Mouse (Mus musculus) kidney, adult 2 months (tissue): Measurements from ENCODE around the gene Nlrc5. TPM values are rescaled to one million over a fixed set of nuclear protein-coding genes. Genes with fewer than 3 reads are reported as not detected.
A peak's percentile ranks its signal among the peaks of the same experiment; 100 is the strongest.

Source experiments
- DNase-seq: peaks from one replicate; pipeline ENCODE4 v3.0.0; 2021
- H3K27ac ChIP-seq: fragments of 200-500 bp; 2 replicates; pipeline ENCODE4 v1.5.1; 2012; ENCODE audit warnings: low read depth, low read length, control low read depth, inconsistent platforms; ENCODE audit not compliant: insufficient read depth
- H3K27me3 ChIP-seq: fragments of 200-500 bp; replicated peaks from 2 replicates; pipeline ENCODE4 v1.6.1; 2012; ENCODE audit warnings: mild to moderate bottlenecking, moderate library complexity, low read length, inconsistent platforms; ENCODE audit not compliant: control insufficient read depth, insufficient read depth
- H3K36me3 ChIP-seq: fragments of 200-500 bp; 2 replicates; pipeline ENCODE4 v1.6.1; 2012; ENCODE audit warnings: mild to moderate bottlenecking, moderate library complexity, low read length, inconsistent platforms; ENCODE audit not compliant: control insufficient read depth, insufficient read depth
- H3K4me1 ChIP-seq: fragments of 200-500 bp; 2 replicates; pipeline ENCODE4 v1.6.1; 2011; ENCODE audit warnings: low read length; ENCODE audit not compliant: control insufficient read depth, insufficient read depth
- H3K4me3 ChIP-seq: fragments of 200-500 bp; 2 replicates; pipeline ENCODE4 v1.5.1; 2011; ENCODE audit warnings: mild to moderate bottlenecking, low read depth, low read length, control low read depth; ENCODE audit not compliant: insufficient read depth
- CTCF ChIP-seq: fragments of 200-500 bp; conservative IDR thresholded peaks from 2 replicates; pipeline ENCODE4 v1.5.1; 2011; ENCODE audit warnings: low read depth, mild to moderate bottlenecking, control low read depth, low read length, moderate library complexity, mixed read lengths; ENCODE audit not compliant: insufficient read depth, insufficient read length
- POLR2A ChIP-seq: fragments of 200-500 bp; IDR thresholded peaks from one replicate; pipeline ENCODE4 v1.6.1; 2011; ENCODE audit warnings: low read depth, low read length, control low read depth
- WGBS: fragments of 180-500 bp; shearing (Covaris S2); methylation state at CpG from one replicate; pipeline ENCODE4 v1.1.7; 2018; 5-methylcytosine and 5-hydroxymethylcytosine counted together
- polyA plus RNA-seq: library from polyadenylated mRNA; depleted of rRNA; stranded (reverse); fragments of >200 nt; gene quantifications from 2 replicates; pipeline ENCODE4 v1.2.3, GENCODE M21; 2012; rRNA removed

Gene Nlrc5
- polyA plus RNA-seq, result 4.0 and 6.6 TPM in 2 replicates

DNA sequence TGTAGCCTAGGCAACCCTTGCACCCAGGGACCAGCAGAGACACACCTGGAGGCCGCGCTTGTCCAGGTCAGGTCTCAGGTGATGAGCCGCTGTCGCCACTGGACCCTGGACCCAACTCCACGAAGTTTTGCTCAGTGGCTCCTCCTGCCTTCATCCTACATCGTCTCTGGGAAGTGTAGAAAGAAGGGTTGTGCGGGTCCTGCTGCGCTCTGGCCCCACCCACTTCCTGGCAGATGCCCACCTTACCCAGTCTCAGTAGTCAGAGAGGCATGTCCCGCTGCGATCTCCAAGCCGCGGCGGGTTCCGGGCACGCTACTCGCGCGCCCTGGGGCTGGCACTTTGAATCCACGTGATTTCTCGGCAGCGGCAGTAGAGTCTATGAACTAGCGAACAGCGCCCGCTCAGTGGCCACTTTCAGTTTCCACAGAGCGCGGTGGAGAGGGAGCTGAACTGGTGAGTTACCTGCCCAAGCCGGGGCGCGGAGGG lies at the start of gene Nlrc5:
Nlrc5 (plus strand) TSS at position 376 of the 486 bp plus-strand sequence.
- under 1% methylated on average over 29 of the region's 29 CpGs for WGBS
- TF ChIP-seq POLR2A (no peak), CTCF (0 out of 2 replicates have a peak, but pooled peaks have one; percentile 17)
- Histone ChIP-seq H3K4me1 (no peaks in the 10 kb centered on the region), H3K27me3 (no peaks in the 10 kb centered on the region), H3K27ac (no peak within 1 kb of the TSS), H3K4me3 (peak within 1 kb of the TSS; percentile 72), H3K36me3 (no peaks in the 10 kb centered on the region)
- peak; percentile 88 for DNase-seq

DNA sequence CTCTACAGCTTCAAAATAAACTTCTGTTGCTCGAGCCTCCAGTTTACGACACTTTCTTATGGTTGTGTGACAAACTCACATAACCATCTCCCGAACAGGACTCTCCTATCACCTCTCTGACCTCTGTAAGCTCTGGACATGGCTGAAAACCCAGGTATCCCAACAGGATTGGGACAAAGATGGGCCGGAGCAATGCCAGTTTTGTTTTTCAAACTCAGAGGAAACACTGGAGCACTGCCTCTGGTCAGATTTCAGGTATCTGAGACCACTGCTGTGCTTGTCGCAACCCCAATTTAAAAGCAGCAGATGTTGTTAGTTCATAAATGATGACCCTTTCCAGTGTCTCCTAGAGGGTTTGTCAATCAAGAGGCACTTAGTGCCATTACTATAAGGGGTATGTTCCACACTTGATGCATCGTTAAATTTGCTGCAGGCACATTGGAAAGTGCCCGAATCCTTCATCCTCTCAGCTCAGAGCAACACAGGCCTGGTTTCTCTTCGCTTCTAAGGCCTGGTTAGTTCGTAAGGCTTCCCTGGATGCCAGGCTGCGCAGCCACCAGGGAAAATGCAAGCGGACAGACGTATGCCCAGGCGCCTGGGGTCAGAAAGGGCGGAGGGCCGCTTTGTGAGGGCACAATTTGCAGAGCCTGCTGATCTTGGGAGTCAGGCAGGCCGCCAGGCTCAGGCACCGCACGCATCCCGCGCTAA lies 48.5 kb upstream of the Nlrc5 start:
- H3K4me3 ChIP-seq, result peak overlapping the region; percentile 62
- H3K36me3 ChIP-seq, result peaks cover 9% of the 10 kb centered on the region
- peaks cover 6% of the 10 kb centered on the region; the same call in 1 of the 2 replicates for H3K4me1 ChIP-seq
- TF ChIP-seq CTCF, result no peak
- TF ChIP-seq POLR2A, result no peak
- 20% methylated on average over 20 of the region's 20 CpGs for WGBS
- no peaks in the 10 kb centered on the region for H3K27me3 ChIP-seq
- peak overlapping the region; percentile 93 for H3K27ac ChIP-seq
- peak; percentile 36 for DNase-seq

DNA sequence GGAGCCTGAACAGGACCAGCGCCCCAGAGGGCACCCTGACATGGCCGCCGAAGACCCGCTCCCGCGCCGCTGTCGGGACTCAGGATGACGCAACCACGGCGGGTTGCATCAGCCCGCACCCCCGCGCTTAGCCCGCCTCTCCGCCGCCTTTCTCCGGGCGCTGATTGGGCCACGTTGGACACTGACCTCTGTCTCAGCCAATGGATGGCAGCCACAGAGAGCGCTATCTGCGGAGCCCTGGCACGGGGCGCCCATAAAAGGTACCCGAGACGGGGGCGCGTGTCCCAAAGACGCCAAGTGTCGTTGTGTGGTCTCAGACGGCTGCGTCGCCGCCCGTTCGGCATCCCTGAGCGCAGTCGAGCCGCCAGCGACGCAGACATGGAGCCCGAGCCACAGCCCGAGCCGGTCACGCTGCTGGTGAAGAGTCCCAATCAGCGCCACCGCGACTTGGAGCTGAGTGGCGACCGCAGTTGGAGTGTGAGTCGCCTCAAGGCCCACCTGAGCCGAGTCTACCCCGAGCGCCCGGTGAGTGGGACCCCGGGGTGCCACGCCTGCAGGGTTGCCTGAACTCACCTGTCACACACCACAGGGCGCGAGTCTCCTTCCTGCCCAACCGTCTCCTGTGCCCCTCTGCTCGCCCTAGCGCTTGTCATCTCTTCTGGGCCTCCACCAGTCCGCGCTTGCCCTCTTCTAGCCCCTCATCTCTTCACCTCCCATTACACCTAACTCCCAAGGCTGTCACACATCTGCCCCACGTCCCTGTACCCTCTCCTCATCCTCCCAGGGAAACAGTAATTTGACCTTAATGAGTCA lies 47.7 kb upstream of the Nlrc5 start, which contains the start of gene Herpud1:
Herpud1 (plus strand) TSS at position 225 of the 813 bp plus-strand sequence.
- H3K4me3 ChIP-seq, result peak within 1 kb of the TSS; percentile 85
- peak; percentile 99 for DNase-seq
- H3K27me3 ChIP-seq, result no peaks in the 10 kb centered on the region
- WGBS, result under 1% methylated on average over 65 of the region's 65 CpGs
- H3K36me3 ChIP-seq, result peaks cover 16% of the 10 kb centered on the region
- TF ChIP-seq POLR2A (peak; percentile 90), CTCF (no peak)
- peak within 1 kb of the TSS; percentile 98 for H3K27ac ChIP-seq
- H3K4me1 ChIP-seq, result peaks cover 6% of the 10 kb centered on the region; the same call in 1 of the 2 replicates

DNA sequence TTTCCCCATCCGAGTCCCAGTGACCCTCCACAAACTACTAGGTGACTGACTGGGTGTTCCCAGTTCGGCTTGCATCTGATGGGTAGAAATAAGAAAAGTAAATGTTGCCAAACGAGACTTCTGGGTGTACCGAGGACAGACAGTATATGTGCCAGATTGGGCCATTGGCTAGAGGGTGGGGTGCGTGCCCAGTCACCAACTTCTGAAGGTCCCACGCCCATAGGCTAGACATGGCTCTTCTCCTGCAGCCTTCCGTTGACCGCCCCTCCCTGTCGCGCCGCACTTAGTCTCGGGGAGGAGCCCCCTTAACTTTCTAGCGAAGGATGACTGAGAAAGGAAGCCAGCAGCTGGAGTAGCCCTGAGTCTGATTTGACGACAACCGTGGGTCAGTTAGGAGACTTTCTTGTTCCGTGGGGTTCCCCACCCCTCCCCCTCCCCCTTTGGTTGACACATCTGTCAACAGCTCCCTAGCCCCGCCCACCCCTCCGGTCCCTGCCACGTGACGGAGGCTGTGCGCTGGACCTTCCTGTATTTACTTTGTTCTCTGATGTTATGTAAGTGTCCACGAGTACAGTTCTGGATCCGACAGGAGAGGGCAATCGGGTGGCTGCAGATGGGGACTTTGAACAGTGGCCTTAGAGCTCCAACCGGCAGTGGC lies 47.0 kb upstream of the Nlrc5 start:
- H3K36me3 ChIP-seq, result peaks cover 23% of the 10 kb centered on the region
- H3K4me3 ChIP-seq, result peak overlapping the region; percentile 85
- DNase-seq, result peak; percentile 98
- no peaks in the 10 kb centered on the region for H3K27me3 ChIP-seq
- H3K27ac ChIP-seq, result peak overlapping the region; percentile 98
- no peak for TF ChIP-seq CTCF
- peak; percentile 10 for TF ChIP-seq POLR2A
- WGBS, result under 1% methylated on average over 25 of the region's 25 CpGs
- peaks cover 6% of the 10 kb centered on the region; the same call in 1 of the 2 replicates for H3K4me1 ChIP-seq

DNA sequence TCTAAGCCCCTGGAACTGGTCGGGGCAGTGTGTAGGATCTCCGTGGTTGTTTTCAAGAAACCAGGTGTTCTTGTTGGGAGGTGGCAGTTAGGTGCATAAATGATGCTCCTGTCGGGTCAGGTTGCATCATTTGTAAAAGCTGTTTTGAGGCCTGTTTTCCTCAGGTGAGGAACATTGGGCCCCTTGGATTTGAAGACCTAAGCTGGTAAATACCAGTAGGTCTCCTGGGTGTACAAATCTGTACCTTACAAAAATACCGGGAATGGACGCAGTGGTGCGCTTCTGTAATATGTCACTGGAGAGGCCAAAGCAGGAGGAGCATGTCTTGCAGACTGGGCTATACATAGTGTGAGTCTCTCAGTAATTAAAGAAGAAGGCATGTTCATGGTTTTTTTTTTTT lies 46.4 kb upstream of the Nlrc5 start:
- Histone ChIP-seq H3K27ac (peak overlapping the region; percentile 94), H3K27me3 (no peaks in the 10 kb centered on the region), H3K4me1 (peaks cover 6% of the 10 kb centered on the region; the same call in 1 of the 2 replicates), H3K4me3 (peak overlapping the region; percentile 85), H3K36me3 (peaks cover 28% of the 10 kb centered on the region)
- WGBS, result 7% methylated on average over 6 of the region's 6 CpGs
- DNase-seq, result no peak
- TF ChIP-seq CTCF (no peak), POLR2A (no peak)

DNA sequence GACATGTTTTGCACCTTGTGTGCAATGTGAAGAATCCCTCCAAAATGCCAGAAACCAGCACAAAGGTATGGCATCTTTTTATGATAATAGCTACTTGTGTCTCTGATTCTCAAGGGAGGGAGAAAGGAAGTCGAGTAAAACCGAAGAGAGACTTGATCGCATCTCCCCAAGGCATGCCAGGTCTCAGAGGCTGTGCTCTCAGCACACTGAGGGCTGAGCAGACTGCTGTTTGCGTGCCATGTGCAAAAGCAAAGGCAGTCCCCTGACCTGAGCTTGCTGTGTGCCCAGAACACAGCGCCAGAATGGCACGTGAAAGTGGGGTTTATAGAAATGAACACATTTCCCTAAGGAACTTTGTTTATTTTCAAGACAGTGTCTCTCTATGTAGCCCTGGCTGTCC lies 44.6 kb upstream of the Nlrc5 start:
- Histone ChIP-seq H3K4me1 (peaks cover 6% of the 10 kb centered on the region; the same call in 1 of the 2 replicates), H3K36me3 (peaks cover 37% of the 10 kb centered on the region), H3K27me3 (no peaks in the 10 kb centered on the region), H3K4me3 (no peak overlapping the region), H3K27ac (no peak overlapping the region)
- 79% methylated on average over 6 of the region's 6 CpGs for WGBS
- TF ChIP-seq POLR2A (no peak), CTCF (no peak)
- DNase-seq, result no peak

DNA sequence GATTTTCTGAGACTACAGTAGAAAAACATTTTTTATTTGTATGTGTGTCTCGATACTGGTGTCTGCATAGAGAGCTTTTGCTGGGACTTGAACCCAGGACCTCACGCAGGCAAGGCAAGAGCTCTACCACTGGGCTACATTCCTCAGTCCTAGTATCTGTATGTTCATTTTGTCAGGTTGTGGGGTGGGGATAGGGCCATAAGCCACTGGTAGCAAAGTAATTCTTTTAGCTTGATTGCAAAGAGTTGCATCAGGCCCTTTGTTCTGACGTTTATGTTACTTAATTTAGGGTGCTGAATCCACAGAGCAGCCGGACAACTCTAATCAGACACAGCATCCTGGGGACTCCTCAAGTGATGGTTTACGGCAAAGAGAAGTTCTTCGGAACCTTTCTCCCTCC lies 43.7 kb upstream of the Nlrc5 start:
- Histone ChIP-seq H3K27ac (no peak overlapping the region), H3K36me3 (peaks cover 42% of the 10 kb centered on the region), H3K4me1 (peaks cover 5% of the 10 kb centered on the region; the same call in 1 of the 2 replicates), H3K4me3 (no peak overlapping the region), H3K27me3 (no peaks in the 10 kb centered on the region)
- no peak for DNase-seq
- WGBS, result 93% methylated on average over 6 of the region's 6 CpGs
- TF ChIP-seq POLR2A (no peak), CTCF (no peak)
